Comparison of ENCODE assay signal across 8 mouse cellular contexts in the genomic region with DNA sequence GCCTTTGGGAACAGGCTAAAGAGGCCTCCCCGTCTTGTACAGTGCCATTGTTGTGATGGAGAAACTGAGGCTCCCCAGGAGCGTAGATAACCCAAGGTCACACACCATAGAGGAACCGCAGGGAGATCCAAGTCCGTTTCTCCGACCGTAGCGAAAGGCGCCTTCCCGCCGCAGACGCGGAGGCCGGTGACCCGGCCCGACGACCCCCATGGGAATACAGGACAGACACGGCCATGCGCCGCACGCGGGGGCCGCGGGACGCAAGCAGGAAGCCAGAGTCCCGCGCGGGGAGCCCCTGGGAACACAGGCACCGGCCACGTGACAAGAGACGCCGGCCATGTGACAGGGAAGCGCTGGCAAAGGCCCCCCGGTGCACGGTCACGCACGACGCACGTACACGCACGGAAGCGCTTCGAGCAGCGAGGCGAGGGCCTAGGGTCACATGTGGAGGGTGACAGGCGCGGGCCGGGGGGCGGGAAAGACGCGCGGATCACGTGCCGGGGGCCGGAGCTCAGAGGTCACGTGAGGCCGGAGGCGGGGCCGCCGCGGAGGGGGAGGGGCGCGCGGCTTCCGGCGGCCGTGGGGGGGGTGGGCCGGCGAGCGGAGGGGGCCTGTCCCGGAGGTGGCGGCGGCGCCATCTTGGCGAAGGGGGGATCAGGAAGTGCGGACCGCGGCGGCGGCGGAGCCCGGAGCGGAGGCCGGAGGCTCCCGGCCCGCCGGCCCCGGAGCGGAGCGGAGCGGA. TPM values are rescaled to one million over a fixed set of nuclear protein-coding genes. Genes with fewer than 3 reads are reported as not detected.
DNase-seq lines count a peak whose midpoint lies in the region; ATAC-seq and TF ChIP-seq lines count a peak whose summit lies in the region.

A gene (plus strand): TSS at position 649 of the 742 bp plus-strand sequence.

- H3K9me3 ChIP-seq in hindbrain, embryonic 10.5 days: no peaks in the 10 kb centered on the region
- no peaks in the 10 kb centered on the region for H3K9me3 ChIP-seq in lung, postnatal 0 days (ENCODE audit: low read length)

- H3K27ac ChIP-seq in hindbrain, embryonic 10.5 days: peak within 1 kb of the TSS; percentile 99
- peak within 1 kb of the TSS; percentile 98 for H3K27ac ChIP-seq in lung, postnatal 0 days (ENCODE audit: low read length)

- 0 out of 2 replicates have a peak, but pooled peaks have one; percentile 27 for TF ChIP-seq EP300 in lung, postnatal 0 days (IDR thresholded peaks at IDR 0.05)

- peak; percentile 88 for DNase-seq in MEL-GATA-1-ER (ENCODE audit: extremely low read depth, low read depth)
- peak; percentile 94 for DNase-seq in cerebellum, adult 8-10 months
- peak; percentile 94 for DNase-seq in hindbrain, embryonic 10.5 days (ENCODE audit: low spot score)
- peak; percentile 99 for DNase-seq in layer of hippocampus, adult 9-11 months
- DNase-seq in lung, postnatal 0 days (ENCODE audit: low spot score): peak; percentile 97
- peak; percentile 91 for DNase-seq in ovary, postnatal 14 days (ENCODE audit: low spot score)
- peak; percentile 97 for DNase-seq in thymus, postnatal 14 days

- peaks cover 44% of the 10 kb centered on the region for H3K4me1 ChIP-seq in hindbrain, embryonic 10.5 days (replicated peaks)
- peaks cover 12% of the 10 kb centered on the region; the same call in 1 of the 2 replicates for H3K4me1 ChIP-seq in lung, postnatal 0 days (ENCODE audit: insufficient read depth, low read depth, low read length)

- ATAC-seq in frontal cortex, adult (ENCODE audit: low TSS enrichment): peak; percentile 88
- peak; percentile 95 for ATAC-seq in lung, postnatal 0 days

- peaks cover 37% of the 10 kb centered on the region for H3K36me3 ChIP-seq in hindbrain, embryonic 10.5 days
- H3K36me3 ChIP-seq in lung, postnatal 0 days (ENCODE audit: insufficient read depth, low read length): peaks cover 13% of the 10 kb centered on the region

- TF ChIP-seq CTCF in lung, postnatal 0 days (IDR thresholded peaks at IDR 0.05): no peak

- H3K9ac ChIP-seq in lung, postnatal 0 days (replicated peaks; ENCODE audit: low read depth): peak within 1 kb of the TSS; percentile 97

- peak within 1 kb of the TSS; percentile 87 for H3K4me2 ChIP-seq in lung, postnatal 0 days (replicated peaks; ENCODE audit: low read depth, low read length)

- WGBS in hindbrain, embryonic 10.5 days: under 1% methylated on average over 88 of the region's 90 CpGs
- under 1% methylated on average over 52 of the region's 90 CpGs for WGBS in lung, postnatal 0 days

- H3K4me3 ChIP-seq in hindbrain, embryonic 10.5 days: peak within 1 kb of the TSS; percentile 99
- H3K4me3 ChIP-seq in lung, postnatal 0 days (ENCODE audit: low read depth, low read length): peak within 1 kb of the TSS; percentile 99

- H3K27me3 ChIP-seq in hindbrain, embryonic 10.5 days (ENCODE audit: insufficient read depth, poor library complexity, severe bottlenecking): no peaks in the 10 kb centered on the region
- H3K27me3 ChIP-seq in lung, postnatal 0 days (replicated peaks; ENCODE audit: insufficient read depth, low read length): no peaks in the 10 kb centered on the region

RNA-seq across cellular contexts. Expression of the gene that starts here (rescaled TPM):
- 12.5 and 17.1 TPM in 2 replicates for polyA plus RNA-seq in hindbrain, embryonic 10.5 days (2016; fragmentation: Nextera tagmentation; extraction: Ambion mirVana)
- 12.4 and 13.4 TPM in 2 replicates for polyA plus RNA-seq in lung, postnatal 0 days (2015; fragmentation: Nextera tagmentation; extraction: Ambion mirVana)

Comparison
In these comparisons a context has a peak if more than half of its experiments do, and no peak if none do; other contexts are left out.
1. Peak in every context shown above with its lines: DNase-seq, ATAC-seq, H3K4me3 ChIP-seq and H3K27ac ChIP-seq.